Mouse (Mus musculus) G1E (cell line): Measurements from ENCODE around the gene St6galnac3. TPM values are rescaled to one million over a fixed set of nuclear protein-coding genes. Genes with fewer than 3 reads are reported as not detected.

ENCODE experiments used
- ATAC-seq: 2 replicates; pipeline ENCODE4 v1.8.0; 2016; ENCODE audit warnings: mild to moderate bottlenecking; ENCODE audit not compliant: insufficient number of reproducible peaks, poor library complexity, low FRiP score, severe bottlenecking; ENCODE audit errors: extremely low read depth
- DNase-seq: peaks from one replicate; pipeline ENCODE4 v3.0.0; 2012; ENCODE audit warnings: low spot score
- H3K27me3 ChIP-seq: 2 replicates; pipeline ENCODE4 v1.6.1; 2012; ENCODE audit warnings: mild to moderate bottlenecking, low read length, inconsistent platforms; ENCODE audit not compliant: insufficient read depth
- H3K36me3 ChIP-seq: replicated peaks from 2 replicates; pipeline ENCODE3; 2012; ENCODE audit warnings: mild to moderate bottlenecking, inconsistent platforms
- H3K4me1 ChIP-seq: 2 replicates; pipeline ENCODE4 v1.6.1; 2012; ENCODE audit warnings: low read depth, low read length, inconsistent platforms, mixed read lengths; ENCODE audit not compliant: insufficient read depth
- H3K4me3 ChIP-seq: 2 replicates; pipeline ENCODE4 v1.5.1; 2012; ENCODE audit warnings: low read depth, mild to moderate bottlenecking, inconsistent platforms, low read length, moderate library complexity, mixed read lengths
- H3K9me3 ChIP-seq: replicated peaks from 2 replicates; pipeline ENCODE4 v1.6.1; 2012; ENCODE audit warnings: inconsistent platforms
- CTCF ChIP-seq: IDR thresholded peaks from 2 replicates; pipeline ENCODE4 v1.5.1; 2012; ENCODE audit warnings: low read depth, low read length, inconsistent platforms, mixed read lengths
- GATA1 ChIP-seq: IDR thresholded peaks from 2 replicates; pipeline ENCODE4 v1.6.1; 2012; ENCODE audit warnings: borderline replicate concordance, low read length, inconsistent platforms, mixed read lengths
- GATA2 ChIP-seq: IDR thresholded peaks from 2 replicates; pipeline ENCODE4 v1.6.1; 2012; ENCODE audit warnings: low read depth, low read length, inconsistent platforms, borderline replicate concordance
- POLR2AphosphoS5 ChIP-seq: IDR thresholded peaks from 2 replicates; pipeline ENCODE4 v1.6.1; 2012; ENCODE audit warnings: low read depth, low read length, inconsistent platforms; ENCODE audit not compliant: insufficient replicate concordance
- TAL1 ChIP-seq: conservative IDR thresholded peaks from 2 replicates; pipeline ENCODE4 v1.6.1; 2012; ENCODE audit warnings: low read depth, low read length, inconsistent platforms, mixed read lengths
- polyA plus RNA-seq: library from polyadenylated mRNA; stranded (reverse); fragments of >175 nt; gene quantifications from 2 replicates; pipeline ENCODE4 v1.2.3, GENCODE M21; 2012
- total RNA-seq, 2 experiments: library from RNA; stranded (forward) in 1 of 2; stranded (reverse) in 1 of 2; fragments of 200-1000 nt in 1 of 2; fragments of >200 nt in 1 of 2; fragmentation: Nextera tagmentation in 1 of 2; gene quantifications; 2 replicates each; pipeline ENCODE4 v1.2.3; 2014 to 2017

St6galnac3 gene
- total and polyA plus RNA-seq, 3 experiments: 1.3 to 62.8 (median 45.7) TPM

GRCm38 (mm10) chr3:153308379-153308778 lies 416.6 kb downstream of the St6galnac3 start:
- ATAC-seq (no peak; the same call in 1 of the 2 replicates), DNase-seq (no peak)
- Histone ChIP-seq H3K36me3 (peaks cover 18% of the 10 kb centered on the region), H3K9me3 (no peaks in the 10 kb centered on the region), H3K4me3 (no peak overlapping the region), H3K27me3 (no peaks in the 10 kb centered on the region), H3K4me1 (0 out of 2 replicates have a peak, but pooled peaks cover 2% of the 10 kb centered on the region)
- TF ChIP-seq POLR2AphosphoS5 (no peak), GATA1 (no peak), CTCF (no peak), TAL1 (no peak)

- DNase-seq (no peak), ATAC-seq (no peak)
- H3K4me3 ChIP-seq: no peak overlapping the region
- peaks cover 15% of the 10 kb centered on the region for H3K36me3 ChIP-seq
- H3K9me3 ChIP-seq: no peaks in the 10 kb centered on the region
- no peak for TF ChIP-seq GATA2
- H3K4me1 ChIP-seq: no peaks in the 10 kb centered on the region
- no peaks in the 10 kb centered on the region for H3K27me3 ChIP-seq
Observed at GRCm38 (mm10) chr3:153305153-153305552, 419.8 kb downstream of the St6galnac3 start.

- no peaks in the 10 kb centered on the region for H3K4me1 ChIP-seq
- peaks cover 10% of the 10 kb centered on the region for H3K36me3 ChIP-seq
- no peak overlapping the region for H3K4me3 ChIP-seq
- no peaks in the 10 kb centered on the region for H3K9me3 ChIP-seq
- DNase-seq (no peak), ATAC-seq (no peak)
- H3K27me3 ChIP-seq: no peaks in the 10 kb centered on the region
- TF ChIP-seq CTCF: no peak
- TF ChIP-seq GATA2: no peak
Observed at GRCm38 (mm10) chr3:153302376-153302775, 422.6 kb downstream of the St6galnac3 start.

GRCm38 (mm10) chr3:153296375-153297068 lies 428.5 kb downstream of the St6galnac3 start:
- no peak for DNase-seq
- TF ChIP-seq POLR2AphosphoS5: no peak
- no peak for TF ChIP-seq TAL1
- TF ChIP-seq GATA2: no peak
- TF ChIP-seq GATA1: no peak
- no peak for TF ChIP-seq CTCF
- Histone ChIP-seq H3K4me3 (no peak overlapping the region), H3K9me3 (no peaks in the 10 kb centered on the region), H3K36me3 (peaks cover 20% of the 10 kb centered on the region), H3K27me3 (no peaks in the 10 kb centered on the region), H3K4me1 (peaks cover 5% of the 10 kb centered on the region)
- no peak for ATAC-seq

GRCm38 (mm10) chr3:153292853-153293252 lies 432.1 kb downstream of the St6galnac3 start:
- peak; percentile 79 for ATAC-seq
- TF ChIP-seq CTCF (no peak), GATA2 (no peak), GATA1 (no peak), TAL1 (no peak), POLR2AphosphoS5 (no peak)

GRCm38 (mm10) chr3:153292363-153292762 lies 432.6 kb downstream of the St6galnac3 start:
- ATAC-seq (no peak), DNase-seq (no peak)
- Histone ChIP-seq H3K36me3 (peaks cover 22% of the 10 kb centered on the region), H3K4me3 (no peak overlapping the region), H3K27me3 (no peaks in the 10 kb centered on the region), H3K4me1 (peaks cover 5% of the 10 kb centered on the region), H3K9me3 (no peaks in the 10 kb centered on the region)
- no peak for TF ChIP-seq GATA1
- no peak for TF ChIP-seq CTCF
- no peak for TF ChIP-seq GATA2
- TF ChIP-seq TAL1: no peak
- no peak for TF ChIP-seq POLR2AphosphoS5

More at GRCm38 (mm10) chr3:153292853-153293252, 432.1 kb downstream of the St6galnac3 start:
- Histone ChIP-seq H3K9me3 (no peaks in the 10 kb centered on the region), H3K27me3 (no peaks in the 10 kb centered on the region), H3K4me1 (peaks cover 5% of the 10 kb centered on the region), H3K36me3 (peaks cover 25% of the 10 kb centered on the region), H3K4me3 (no peak overlapping the region)
- DNase-seq: peak; percentile 24
